Mouse (Mus musculus) E14TG2a.4 (cell line): ENCODE results near the gene Vps8.

Experiments
- CTCF ChIP-seq: conservative IDR thresholded peaks from 2 replicates; pipeline ENCODE4 v1.5.1; 2014; ENCODE audit warnings: low read length
- NANOG ChIP-seq: IDR thresholded peaks from 2 replicates; pipeline ENCODE4 v1.6.1; 2014; ENCODE audit warnings: borderline replicate concordance, low read length, mixed read lengths
- POU5F1 ChIP-seq: IDR thresholded peaks from 2 replicates; pipeline ENCODE4 v1.6.1; 2014; ENCODE audit warnings: low read length, borderline replicate concordance

- TF ChIP-seq CTCF = no peak
- TF ChIP-seq NANOG = no peak
- TF ChIP-seq POU5F1 = no peak
Measured at GRCm38 (mm10) chr16:21411779-21412178, 11.1 kb upstream of the Vps8 start.
